Mouse (Mus musculus): ENCODE measurements around the gene Zcchc4. TPM values are rescaled to one million over a fixed set of nuclear protein-coding genes. Genes with fewer than 3 reads are reported as not detected.
A peak's percentile ranks its signal among the peaks of the same experiment; 100 is the strongest.

Gene Zcchc4
- total and polyA plus RNA-seq, 2 experiments from 2014 or later: 6.7 to 10.6 TPM

DNA sequence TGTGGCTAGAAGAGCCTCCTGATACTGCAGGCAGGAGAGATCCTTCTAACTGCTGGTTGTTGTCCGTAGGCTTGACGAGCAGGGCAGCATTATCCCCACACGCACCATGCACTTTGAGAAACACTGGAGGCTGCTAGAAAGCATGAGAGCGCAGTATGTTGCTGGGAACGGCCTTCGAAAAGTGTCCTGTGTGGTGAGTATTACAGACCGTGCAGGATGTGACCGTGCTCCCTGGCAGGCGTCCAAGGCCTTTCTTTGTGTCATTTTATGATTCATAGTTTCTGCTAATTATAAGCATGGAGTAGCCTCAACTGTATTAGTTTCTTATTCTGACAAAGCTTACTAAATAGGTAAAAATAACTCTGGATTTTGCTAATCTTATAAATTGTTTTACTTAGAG lies 90.6 kb downstream of the Zcchc4 start:
- 46% methylated on average over 9 of the region's 9 CpGs for WGBS
- ATAC-seq: no peak

GRCm38 (mm10) chr5:52866361-52867155 lies 91.3 kb downstream of the Zcchc4 start:
- H3K27me3 ChIP-seq (ENCODE audit: insufficient read depth, low read length): no peaks in the 10 kb centered on the region
- 79% methylated on average over 18 of the region's 18 CpGs for WGBS
- no peaks in the 10 kb centered on the region for H3K9me3 ChIP-seq (ENCODE audit: low read length)
- H3K27ac ChIP-seq: no peak overlapping the region
- DNase-seq (ENCODE audit: low spot score): no peak
- no peak overlapping the region for H3K4me2 ChIP-seq (ENCODE audit: low read depth, low read length)
- ATAC-seq: no peak
- peaks cover 48% of the 10 kb centered on the region for H3K36me3 ChIP-seq (ENCODE audit: insufficient read depth, low read length)
- H3K4me3 ChIP-seq (ENCODE audit: low read length): no peak overlapping the region
- no peaks in the 10 kb centered on the region for H3K4me1 ChIP-seq (ENCODE audit: insufficient read depth, low read length)
- no peak overlapping the region for H3K9ac ChIP-seq (replicated peaks; ENCODE audit: low read length)
- TF ChIP-seq CTCF (IDR thresholded peaks at IDR 0.05; ENCODE audit: low read depth): no peak

More for the DNA sequence above, 90.6 kb downstream of the Zcchc4 start:
- Histone ChIP-seq H3K4me2 (ENCODE audit: low read depth, low read length) (no peak overlapping the region), H3K36me3 (ENCODE audit: insufficient read depth, low read length) (peaks cover 56% of the 10 kb centered on the region), H3K4me1 (ENCODE audit: insufficient read depth, low read length) (no peaks in the 10 kb centered on the region), H3K9me3 (ENCODE audit: low read length) (no peaks in the 10 kb centered on the region), H3K27ac (no peak overlapping the region), H3K9ac (replicated peaks; ENCODE audit: low read length) (no peak overlapping the region), H3K27me3 (ENCODE audit: insufficient read depth, low read length) (no peaks in the 10 kb centered on the region), H3K4me3 (ENCODE audit: low read length) (no peak overlapping the region)
- DNase-seq (ENCODE audit: low spot score): no peak
- TF ChIP-seq CTCF (IDR thresholded peaks at IDR 0.05; ENCODE audit: low read depth): no peak

- peaks cover 34% of the 10 kb centered on the region; the same call in 1 of the 2 replicates for H3K36me3 ChIP-seq (ENCODE audit: insufficient read depth, low read length)
- 72% methylated on average over 12 of the region's 12 CpGs for WGBS
- H3K4me2 ChIP-seq (ENCODE audit: low read depth, low read length): no peak overlapping the region
- no peak for TF ChIP-seq CTCF (IDR thresholded peaks at IDR 0.05; ENCODE audit: low read depth)
- H3K9ac ChIP-seq (replicated peaks; ENCODE audit: low read length): no peak overlapping the region
- H3K4me3 ChIP-seq (ENCODE audit: low read length): no peak overlapping the region
- no peak overlapping the region for H3K27ac ChIP-seq
- DNase-seq (ENCODE audit: low spot score) (peak; percentile 11), ATAC-seq (no peak)
- H3K9me3 ChIP-seq (ENCODE audit: low read length): no peaks in the 10 kb centered on the region
- H3K27me3 ChIP-seq (ENCODE audit: insufficient read depth, low read length): no peaks in the 10 kb centered on the region
- no peaks in the 10 kb centered on the region for H3K4me1 ChIP-seq (ENCODE audit: insufficient read depth, low read length)
These were observed 93.9 kb downstream of the Zcchc4 start for GRCm38 (mm10) chr5:52868918-52869703.

- Histone ChIP-seq H3K27ac (no peak overlapping the region), H3K4me1 (ENCODE audit: insufficient read depth, low read length) (no peaks in the 10 kb centered on the region)
- 30% methylated on average over 1 of the region's 1 CpGs for WGBS
These were observed 96.3 kb downstream of the Zcchc4 start for GRCm38 (mm10) chr5:52871461-52871860.

GRCm38 (mm10) chr5:52871986-52872385 lies 96.8 kb downstream of the Zcchc4 start:
- no peak for ATAC-seq

More at GRCm38 (mm10) chr5:52871461-52871860, 96.3 kb downstream of the Zcchc4 start:
- no peak overlapping the region for H3K4me2 ChIP-seq (ENCODE audit: low read depth, low read length)
- ATAC-seq (no peak), DNase-seq (ENCODE audit: low spot score) (no peak)
- H3K9me3 ChIP-seq (ENCODE audit: low read length): no peaks in the 10 kb centered on the region
- no peak for TF ChIP-seq CTCF (IDR thresholded peaks at IDR 0.05; ENCODE audit: low read depth)
- no peak overlapping the region for H3K9ac ChIP-seq (replicated peaks; ENCODE audit: low read length)
- peaks cover 21% of the 10 kb centered on the region; the same call in 1 of the 2 replicates for H3K36me3 ChIP-seq (ENCODE audit: insufficient read depth, low read length)
- H3K27me3 ChIP-seq (ENCODE audit: insufficient read depth, low read length): no peaks in the 10 kb centered on the region
- no peak overlapping the region for H3K4me3 ChIP-seq (ENCODE audit: low read length)

More at GRCm38 (mm10) chr5:52871986-52872385, 96.8 kb downstream of the Zcchc4 start:
- Histone ChIP-seq H3K27ac (no peak overlapping the region), H3K9ac (replicated peaks; ENCODE audit: low read length) (no peak overlapping the region), H3K9me3 (ENCODE audit: low read length) (no peaks in the 10 kb centered on the region), H3K4me1 (ENCODE audit: insufficient read depth, low read length) (no peaks in the 10 kb centered on the region), H3K27me3 (ENCODE audit: insufficient read depth, low read length) (no peaks in the 10 kb centered on the region), H3K4me2 (ENCODE audit: low read depth, low read length) (no peak overlapping the region), H3K4me3 (ENCODE audit: low read length) (no peak overlapping the region), H3K36me3 (ENCODE audit: insufficient read depth, low read length) (peaks cover 17% of the 10 kb centered on the region; the same call in 1 of the 2 replicates)
- 88% methylated on average over 13 of the region's 13 CpGs for WGBS
- no peak for TF ChIP-seq CTCF (IDR thresholded peaks at IDR 0.05; ENCODE audit: low read depth)
- no peak for DNase-seq (ENCODE audit: low spot score)

Other genes starting within 250 kb of the Zcchc4 start
- 19.9 and 20.2 TPM in 2 replicates for gene Lgi2, start 208.9 kb upstream of the Zcchc4 start, total RNA-seq (2014; rRNA removed)
- 11.1 and 11.6 TPM in 2 replicates for gene Lgi2, start 208.9 kb upstream of the Zcchc4 start, polyA plus RNA-seq (2015; fragmentation: Nextera tagmentation; extraction: Ambion mirVana)
- gene Sepsecs, start 105.7 kb upstream of the Zcchc4 start, total RNA-seq (2014; rRNA removed): 7.2 and 9.4 TPM in 2 replicates
- gene Sepsecs, start 105.7 kb upstream of the Zcchc4 start, polyA plus RNA-seq (2015; fragmentation: Nextera tagmentation; extraction: Ambion mirVana): 4.5 and 6.1 TPM in 2 replicates
- 7.7 and 10.5 TPM in 2 replicates for gene Pi4k2b, start 33.8 kb upstream of the Zcchc4 start, total RNA-seq (2014; rRNA removed)
- gene Pi4k2b, start 33.8 kb upstream of the Zcchc4 start, polyA plus RNA-seq (2015; fragmentation: Nextera tagmentation; extraction: Ambion mirVana): 2.3 and 2.8 TPM in 2 replicates
- 45.8 and 48.8 TPM in 2 replicates for gene Anapc4, start 58.6 kb downstream of the Zcchc4 start, total RNA-seq (2014; rRNA removed)
- 73.8 and 77.5 TPM in 2 replicates for gene Anapc4, start 58.6 kb downstream of the Zcchc4 start, polyA plus RNA-seq (2015; fragmentation: Nextera tagmentation; extraction: Ambion mirVana)